Mouse (Mus musculus) liver, embryonic 14.5 days (tissue): ENCODE measurements around the gene Glt1d1.

Source experiments
- CTCF ChIP-seq: IDR thresholded peaks from 2 replicates; pipeline ENCODE4 v1.5.1; 2016; ENCODE audit warnings: antibody characterized with exemption, low read depth, control low read depth
- EP300 ChIP-seq: IDR thresholded peaks from 2 replicates; pipeline ENCODE4 v1.6.1; 2016; ENCODE audit warnings: antibody characterized with exemption, low read depth

DNA sequence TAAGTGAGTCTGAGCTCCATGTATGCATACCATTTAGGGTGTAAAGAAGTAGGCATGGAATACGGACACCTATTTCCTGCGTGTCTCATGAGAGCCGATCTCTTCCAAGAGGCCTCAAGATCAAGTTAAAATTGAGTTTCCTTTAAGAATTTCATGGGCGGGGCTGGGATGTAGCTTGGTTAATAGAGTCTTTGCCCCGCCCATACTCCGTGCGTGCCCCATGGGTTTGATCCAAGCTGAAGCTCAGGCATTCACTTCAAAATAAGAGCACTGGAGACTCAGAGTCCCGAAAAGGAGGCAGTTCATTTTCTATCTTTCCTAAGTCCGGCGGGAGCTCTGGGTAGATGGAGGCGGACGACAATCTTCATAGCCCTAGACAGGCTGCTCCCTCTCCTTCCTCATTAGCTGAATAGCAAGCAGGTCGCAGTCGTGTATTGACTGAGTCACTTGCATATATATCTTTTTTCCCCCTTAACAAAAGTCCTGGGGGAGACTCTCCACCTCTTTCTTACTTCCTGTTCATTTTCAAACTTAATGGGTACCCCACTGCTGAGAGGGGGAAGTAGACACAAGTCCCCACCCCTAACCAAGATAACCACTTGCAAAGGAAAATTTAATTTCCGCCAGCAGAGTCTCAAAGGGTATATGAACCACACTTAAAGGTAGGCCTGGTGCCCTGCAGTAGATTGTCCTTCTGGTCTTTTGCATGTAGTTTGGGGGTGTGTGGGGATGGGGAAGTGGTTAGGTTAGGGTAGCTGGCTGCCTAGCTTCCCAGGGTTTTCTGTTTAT is 88.7 kb downstream of the Glt1d1 start:
- no peak for TF ChIP-seq EP300
- no peak for TF ChIP-seq CTCF
